In the genomic region with DNA sequence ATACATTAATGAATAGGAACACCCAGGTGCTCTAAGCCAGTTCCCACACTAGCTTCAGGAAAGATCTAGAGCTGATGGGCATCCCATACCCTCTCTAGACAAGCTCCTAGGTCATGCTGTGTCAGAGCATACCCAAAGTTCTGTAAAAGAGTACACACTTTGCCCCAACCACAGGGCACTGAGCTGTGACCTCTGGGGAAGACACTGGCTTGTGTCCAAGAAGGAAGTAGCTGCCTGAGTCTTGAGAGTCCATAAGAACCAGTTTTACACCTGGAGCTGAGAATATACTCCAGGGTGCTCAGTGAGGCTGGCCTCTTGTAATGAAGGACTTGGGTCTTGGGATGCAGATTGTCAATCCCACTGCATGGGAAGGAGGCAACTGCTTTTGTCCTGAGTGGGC, we compare ENCODE assay signal across 15 mouse cellular contexts.
DNase-seq lines count a peak whose midpoint lies in the region; ATAC-seq lines count a peak whose summit lies in the region.
"Had no signal": no experiment of that assay in that cellular context is flagged by ENCODE, and none has a peak within 500 bp of the region (broad histone marks: within the 10 kb centered on the region; RNA-seq: fewer than 3 reads in every experiment).

No protein-coding gene starts in this region.

- peaks cover 9% of the 10 kb centered on the region; the same call in 1 of the 2 replicates for H3K27me3 ChIP-seq in midbrain, embryonic 10.5 days (ENCODE audit: low read depth, poor library complexity, severe bottlenecking)
- H3K27me3 ChIP-seq in midbrain, embryonic 14.5 days (ENCODE audit: control insufficient read depth, insufficient read depth, low read length) = no peaks in the 10 kb centered on the region
- no peaks in the 10 kb centered on the region for H3K27me3 ChIP-seq in splenic B cell, adult 2 months (ENCODE audit: control insufficient read depth, insufficient read depth, low read length, poor library complexity, severe bottlenecking)
- H3K27me3 ChIP-seq in forebrain, embryonic 11.5 days (ENCODE audit: control insufficient read depth, insufficient read depth, low read length) = peaks cover 9% of the 10 kb centered on the region; the same call in 1 of the 2 replicates
- H3K27me3 ChIP-seq: embryonic facial prominence, embryonic 13.5 days; limb, embryonic 12.5 days; neural tube, embryonic 15.5 days; stomach, embryonic 15.5 days had no signal

- 0 out of 2 replicates have a peak overlapping the region, but pooled peaks have one; percentile 17 for H3K27ac ChIP-seq in midbrain, embryonic 10.5 days (replicated peaks)
- no peak overlapping the region for H3K27ac ChIP-seq in midbrain, embryonic 14.5 days (replicated peaks; ENCODE audit: low read depth, low read length)
- H3K27ac ChIP-seq in forebrain, embryonic 11.5 days (ENCODE audit: low read depth, low read length) = no peak overlapping the region
- H3K27ac ChIP-seq: embryonic facial prominence, embryonic 13.5 days; forebrain, embryonic 12.5 days; limb, embryonic 12.5 days; neural tube, embryonic 15.5 days; stomach, embryonic 15.5 days had no signal

- H3K9me3 ChIP-seq in midbrain, embryonic 10.5 days (replicated peaks) = no peaks in the 10 kb centered on the region
- H3K9me3 ChIP-seq in midbrain, embryonic 14.5 days (ENCODE audit: control insufficient read depth, low read length) = no peaks in the 10 kb centered on the region
- no peaks in the 10 kb centered on the region for H3K9me3 ChIP-seq in forebrain, embryonic 11.5 days (ENCODE audit: control insufficient read depth, low read length)
- H3K9me3 ChIP-seq: embryonic facial prominence, embryonic 13.5 days; forebrain, embryonic 12.5 days; limb, embryonic 12.5 days; neural tube, embryonic 15.5 days; stomach, embryonic 15.5 days had no signal

- no peak overlapping the region for H3K4me2 ChIP-seq in midbrain, embryonic 14.5 days (ENCODE audit: low read length)
- H3K4me2 ChIP-seq in forebrain, embryonic 11.5 days (ENCODE audit: low read depth, low read length, severe bottlenecking) = no peak overlapping the region
- H3K4me2 ChIP-seq: embryonic facial prominence, embryonic 13.5 days; forebrain, embryonic 12.5 days; limb, embryonic 12.5 days; neural tube, embryonic 15.5 days; stomach, embryonic 15.5 days had no signal

- H3K36me3 ChIP-seq in midbrain, embryonic 10.5 days = no peaks in the 10 kb centered on the region
- no peaks in the 10 kb centered on the region for H3K36me3 ChIP-seq in midbrain, embryonic 14.5 days (ENCODE audit: control insufficient read depth, insufficient read depth, low read length)
- H3K36me3 ChIP-seq in splenic B cell, adult 2 months (ENCODE audit: control insufficient read depth, insufficient read depth, low read length, poor library complexity, severe bottlenecking) = no peaks in the 10 kb centered on the region
- no peaks in the 10 kb centered on the region for H3K36me3 ChIP-seq in forebrain, embryonic 11.5 days (ENCODE audit: control insufficient read depth, insufficient read depth, low read length)
- H3K36me3 ChIP-seq: embryonic facial prominence, embryonic 13.5 days; forebrain, embryonic 12.5 days; limb, embryonic 12.5 days; neural tube, embryonic 15.5 days; stomach, embryonic 15.5 days had no signal

- ATAC-seq in midbrain, embryonic 14.5 days (ENCODE audit: low FRiP score, low TSS enrichment) = no peak
- ATAC-seq in forebrain, embryonic 11.5 days (replicated peaks; ENCODE audit: low FRiP score) = no peak

- DNase-seq in heart, adult 18-20 months = peak; percentile 37 to 46
- DNase-seq in heart, postnatal 10 days = no peak
- no peak for DNase-seq in midbrain, embryonic 10.5 days (ENCODE audit: low spot score)
- DNase-seq in midbrain, embryonic 14.5 days = no peak
- DNase-seq in kidney, postnatal 25 days = peak; percentile 66 to 84
- DNase-seq in splenic B cell, adult 2 months (ENCODE audit: low read depth, low spot score) = peak; percentile 46
- no peak for DNase-seq in cerebellum, postnatal 25 days
- no peak for DNase-seq in forebrain, embryonic 11.5 days (ENCODE audit: low spot score)
- DNase-seq: cerebellum, postnatal 14 days; right cerebral cortex, postnatal 25 days had no signal

- H3K9ac ChIP-seq in midbrain, embryonic 14.5 days (replicated peaks; ENCODE audit: low read length) = no peak overlapping the region
- no peak overlapping the region for H3K9ac ChIP-seq in forebrain, embryonic 11.5 days (ENCODE audit: low read length)
- H3K9ac ChIP-seq: embryonic facial prominence, embryonic 13.5 days; forebrain, embryonic 12.5 days; limb, embryonic 12.5 days; neural tube, embryonic 15.5 days; stomach, embryonic 15.5 days had no signal

- no peak overlapping the region for H3K4me3 ChIP-seq in midbrain, embryonic 10.5 days
- H3K4me3 ChIP-seq in midbrain, embryonic 14.5 days (replicated peaks; ENCODE audit: low read depth, low read length) = no peak overlapping the region
- H3K4me3 ChIP-seq in forebrain, embryonic 11.5 days (ENCODE audit: low read depth, low read length) = no peak overlapping the region
- H3K4me3 ChIP-seq: embryonic facial prominence, embryonic 13.5 days; forebrain, embryonic 12.5 days; limb, embryonic 12.5 days; neural tube, embryonic 15.5 days; stomach, embryonic 15.5 days had no signal

- intact Hi-C loops in heart, postnatal 10 days (cut with DNase I) = loop anchor here (5.0 kb wide), 1 partner anchor 55 kb away; no protein-coding TSS in a partner anchor

- H3K4me1 ChIP-seq in midbrain, embryonic 10.5 days = peaks cover 25% of the 10 kb centered on the region
- 0 out of 2 replicates have a peak, but pooled peaks cover 10% of the 10 kb centered on the region for H3K4me1 ChIP-seq in midbrain, embryonic 14.5 days (ENCODE audit: control insufficient read depth, insufficient read depth, low read length)
- peaks cover 15% of the 10 kb centered on the region for H3K4me1 ChIP-seq in forebrain, embryonic 11.5 days (replicated peaks; ENCODE audit: control insufficient read depth, insufficient read depth, low read length)

Comparison
In these comparisons a context has a peak if more than half of its experiments do, and no peak if none do; other contexts are left out.
1. DNase-seq: peak in heart, adult 18-20 months (2 of 2), kidney, postnatal 25 days (2 of 2) and splenic B cell, adult 2 months (single experiment); none in heart, postnatal 10 days (0 of 2), midbrain, embryonic 10.5 days (single experiment), midbrain, embryonic 14.5 days (single experiment), cerebellum, postnatal 25 days (0 of 2) and forebrain, embryonic 11.5 days (single experiment).